In the genomic region with DNA sequence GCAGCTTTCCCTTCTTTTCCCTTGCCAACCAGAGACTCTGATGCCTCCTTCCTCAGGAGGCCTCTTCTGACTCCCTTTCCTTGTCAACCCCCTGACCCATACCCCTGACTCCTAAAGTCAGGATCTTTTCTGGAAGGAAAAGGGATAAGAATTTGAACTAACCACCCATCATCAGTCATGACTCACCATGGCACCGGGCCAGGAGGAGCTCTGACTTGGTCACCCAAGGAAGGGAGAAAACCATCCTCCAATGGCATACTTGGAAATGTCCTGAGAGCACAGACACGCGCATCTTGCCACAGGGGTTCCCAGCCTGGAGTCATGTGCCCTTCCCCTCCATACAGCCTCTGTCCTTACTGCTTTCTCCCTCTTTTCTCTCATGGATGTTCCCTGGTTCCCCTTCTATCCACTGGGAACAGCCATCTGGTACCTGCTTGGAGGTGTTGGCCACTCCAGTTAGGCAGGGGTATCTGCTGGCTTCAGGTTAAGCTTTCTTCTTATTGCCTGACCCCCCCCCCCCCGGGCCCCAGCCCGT, we compare ENCODE assay signal across 10 mouse cellular contexts. TPM values are rescaled to one million over a fixed set of nuclear protein-coding genes. Genes with fewer than 3 reads are reported as not detected.
DNase-seq lines count a peak whose midpoint lies in the region.
"Had no signal": no experiment of that assay in that cellular context is flagged by ENCODE, and none has a peak within 500 bp of the region (broad histone marks: within the 10 kb centered on the region; RNA-seq: fewer than 3 reads in every experiment).

No protein-coding gene starts in this region.

- peak; percentile 54 for DNase-seq in gastrocnemius, postnatal 14 days
- DNase-seq in gastrocnemius, postnatal 4 days (ENCODE audit: low spot score in 2 of 2): no peak
- DNase-seq in lung, postnatal 36 days: peak; percentile 24
- DNase-seq in lung, postnatal 25 days (ENCODE audit: low spot score): no peak
- DNase-seq in adipocyte (ENCODE audit: low spot score): peak; percentile 71
- no peak for DNase-seq in right cerebral cortex, adult 2 months (ENCODE audit: low spot score in 2 of 2)
- DNase-seq in layer of hippocampus, adult 11-12 months (ENCODE audit: low spot score): no peak
- DNase-seq: forebrain, postnatal 0 days; spleen, adult 18-20 months; thymus, postnatal 36 days had no signal

- intact Hi-C loops in gastrocnemius, postnatal 14 days (cut with DNase I; ENCODE audit: low total_unique reads): no loop called here

RNA-seq across cellular contexts. Expression of gene Rxra, which starts 22.7 kb away (rescaled TPM):
- 10 to 100 TPM; 48.4 to 53.6 TPM for total RNA-seq in gastrocnemius, postnatal 14 days (2021)
- 10 to 100 TPM; 59.0 to 60.2 TPM for total RNA-seq in gastrocnemius, postnatal 4 days (2021)

Comparison
In these comparisons a context has a peak if more than half of its experiments do, and no peak if none do; other contexts are left out.
1. DNase-seq: peak in gastrocnemius, postnatal 14 days (single experiment), lung, postnatal 36 days (single experiment) and adipocyte (single experiment); none in gastrocnemius, postnatal 4 days (0 of 2), lung, postnatal 25 days (single experiment), right cerebral cortex, adult 2 months (0 of 2) and layer of hippocampus, adult 11-12 months (single experiment).